8 mouse cellular contexts compared by ENCODE assay signal in genomic region chr2:25332286-25333160, GRCm38 (mm10). TPM values are rescaled to one million over a fixed set of nuclear protein-coding genes. Genes with fewer than 3 reads are reported as not detected.
DNase-seq lines count a peak whose midpoint lies in the region; ATAC-seq lines count a peak whose summit lies in the region.

Gene Man1b1, plus strand, starts transcription at chr2:25332338.

- H3K4me3 ChIP-seq in hindbrain, embryonic 12.5 days: peak within 1 kb of the TSS; percentile 88

- no peaks in the 10 kb centered on the region for H3K9me3 ChIP-seq in hindbrain, embryonic 12.5 days (replicated peaks)

- no peaks in the 10 kb centered on the region for H3K27me3 ChIP-seq in hindbrain, embryonic 12.5 days

- ATAC-seq in hindbrain, embryonic 12.5 days (ENCODE audit: low FRiP score): peak; percentile 98

- under 1% methylated on average over 76 of the region's 78 CpGs for WGBS in hindbrain, embryonic 12.5 days

- peaks cover 36% of the 10 kb centered on the region for H3K36me3 ChIP-seq in hindbrain, embryonic 12.5 days

- H3K27ac ChIP-seq in hindbrain, embryonic 12.5 days: peak within 1 kb of the TSS; percentile 84

- peak; percentile 100 for DNase-seq in NIH3T3 (ENCODE audit: low read depth)
- DNase-seq in cerebellum, postnatal 10 days: peak; percentile 99 to 100
- DNase-seq in frontal cortex, postnatal 10 days (ENCODE audit: low spot score in 2 of 2): peak; percentile 98 to 99
- DNase-seq in layer of hippocampus, postnatal 14 days (ENCODE audit: low spot score in 2 of 2): peak; percentile 98 to 100
- peak; percentile 100 for DNase-seq in lung, postnatal 14 days
- DNase-seq in retina, adult 2 months (ENCODE audit: low read depth, low spot score): peak; percentile 98
- DNase-seq in thymus, postnatal 36 days: peak; percentile 99

- peak within 1 kb of the TSS; percentile 94 for H3K4me2 ChIP-seq in hindbrain, embryonic 12.5 days (replicated peaks)

- H3K9ac ChIP-seq in hindbrain, embryonic 12.5 days: peak within 1 kb of the TSS; percentile 92

- H3K4me1 ChIP-seq in hindbrain, embryonic 12.5 days: peaks cover 20% of the 10 kb centered on the region

RNA-seq across cellular contexts. Expression of gene Man1b1, which starts in this region (rescaled TPM):
- polyA plus RNA-seq in hindbrain, embryonic 12.5 days (2016; fragmentation: Nextera tagmentation; extraction: Ambion mirVana): 73.5 and 78.8 TPM in 2 replicates
- 10 to 100 TPM; 49.0 to 59.9 TPM for total RNA-seq in layer of hippocampus, postnatal 14 days (2021)

Comparison
In these comparisons a context has a peak if more than half of its experiments do, and no peak if none do; other contexts are left out.
1. Peak in every context shown above with its lines: DNase-seq, ATAC-seq, H3K4me3 ChIP-seq and H3K27ac ChIP-seq.